Mouse (Mus musculus) lung, embryonic 14.5 days (tissue): ENCODE results near the gene Dok4. TPM values are rescaled to one million over a fixed set of nuclear protein-coding genes. Genes with fewer than 3 reads are reported as not detected.
A peak's percentile ranks its signal among the peaks of the same experiment; 100 is the strongest.

Source experiments
- ATAC-seq: fragments of 200-750 bp; cut with Nextera tagmentation; 2 replicates; pipeline ENCODE4 v1.8.0; 2017; ENCODE audit warnings: mild to moderate bottlenecking, moderate TSS enrichment, moderate library complexity; ENCODE audit not compliant: insufficient read depth
- DNase-seq: peaks from one replicate; pipeline ENCODE4 v3.0.0-alpha.2; 2015
- H3K27ac ChIP-seq: fragments of 300-500 bp; sonication (generic); 2 replicates; pipeline ENCODE4 v1.5.1; 2014; ENCODE audit warnings: low read depth, mild to moderate bottlenecking, moderate library complexity
- H3K27me3 ChIP-seq: fragments of 300-500 bp; sonication (generic); 2 replicates; pipeline ENCODE4 v1.6.1; 2014; ENCODE audit warnings: low read length, control low read depth; ENCODE audit not compliant: insufficient read depth
- H3K36me3 ChIP-seq: fragments of 300-500 bp; sonication (generic); 2 replicates; pipeline ENCODE4 v1.6.1; 2014; ENCODE audit warnings: control low read depth; ENCODE audit not compliant: insufficient read depth
- H3K4me1 ChIP-seq: fragments of 300-500 bp; sonication (generic); 2 replicates; pipeline ENCODE4 v1.6.1; 2014; ENCODE audit warnings: antibody characterized with exemption, control low read depth; ENCODE audit not compliant: insufficient read depth
- H3K4me2 ChIP-seq: fragments of 300-500 bp; sonication (generic); 2 replicates; pipeline ENCODE4 v1.6.1; 2014; ENCODE audit warnings: mild to moderate bottlenecking
- H3K4me3 ChIP-seq: fragments of 300-500 bp; sonication (generic); 2 replicates; pipeline ENCODE4 v1.5.1; 2014; ENCODE audit warnings: low read depth, low read length
- H3K9ac ChIP-seq: fragments of 300-500 bp; sonication (generic); 2 replicates; pipeline ENCODE4 v1.6.1; 2014
- H3K9me3 ChIP-seq: fragments of 300-500 bp; sonication (generic); 2 replicates; pipeline ENCODE4 v1.6.1; 2016; ENCODE audit warnings: low read depth, low read length, control low read depth
- CTCF ChIP-seq: IDR thresholded peaks from 2 replicates; pipeline ENCODE4 v1.5.1; 2016; ENCODE audit warnings: antibody characterized with exemption, low read depth
- WGBS: fragments of 180-500 bp; shearing (Covaris S2); extraction: QIAGEN DNeasy Blood & Tissue Kit; methylation state at CpG from one replicate; pipeline ENCODE4 v1.1.7; 2014; 5-methylcytosine and 5-hydroxymethylcytosine counted together
- polyA plus RNA-seq: library from polyadenylated mRNA; unstranded; fragments of >200 nt; fragmentation: Nextera tagmentation; extraction: Ambion mirVana; gene quantifications from 2 replicates; pipeline ENCODE4 v1.2.1, GENCODE M21; 2014

Dok4 gene
- polyA plus RNA-seq = 32.5 and 36.5 TPM in 2 replicates

- Histone ChIP-seq H3K4me1 (peaks cover 22% of the 10 kb centered on the region; the same call in 1 of the 2 replicates), H3K4me3 (peak within 1 kb of the TSS; percentile 70), H3K9ac (peak within 1 kb of the TSS; percentile 65), H3K36me3 (no peaks in the 10 kb centered on the region), H3K4me2 (peak within 1 kb of the TSS; percentile 94), H3K9me3 (no peaks in the 10 kb centered on the region), H3K27ac (peak within 1 kb of the TSS; percentile 63), H3K27me3 (peaks cover 6% of the 10 kb centered on the region; the same call in 1 of the 2 replicates)
- under 1% methylated on average over 37 of the region's 37 CpGs for WGBS
- TF ChIP-seq CTCF = no peak
- ATAC-seq (peak; percentile 80), DNase-seq (peak; percentile 95)
Observed at GRCm38 (mm10) chr8:94876197-94876730, at the start of gene Dok4. TSS of gene Dok4 (minus strand) at chr8:94876330.

GRCm38 (mm10) chr8:94923405-94923804, 47.3 kb upstream of the Dok4 start, which contains the start of gene Adgrg5:
TSS of gene Adgrg5 (plus strand) at chr8:94923694.
- DNase-seq (no peak), ATAC-seq (no peak)
- Histone ChIP-seq H3K4me3 (no peak within 1 kb of the TSS), H3K4me1 (no peaks in the 10 kb centered on the region), H3K9me3 (no peaks in the 10 kb centered on the region), H3K27me3 (no peaks in the 10 kb centered on the region), H3K27ac (no peak within 1 kb of the TSS), H3K9ac (no peak within 1 kb of the TSS), H3K4me2 (no peak within 1 kb of the TSS), H3K36me3 (no peaks in the 10 kb centered on the region)
- no peak for TF ChIP-seq CTCF
- 28% methylated on average over 8 of the region's 8 CpGs for WGBS

GRCm38 (mm10) chr8:94922602-94923001, 46.5 kb upstream of the Dok4 start:
- Histone ChIP-seq H3K9me3 (no peaks in the 10 kb centered on the region), H3K27me3 (no peaks in the 10 kb centered on the region), H3K36me3 (no peaks in the 10 kb centered on the region), H3K4me3 (no peak overlapping the region), H3K4me1 (no peaks in the 10 kb centered on the region), H3K9ac (no peak overlapping the region), H3K4me2 (no peak overlapping the region), H3K27ac (no peak overlapping the region)
- ATAC-seq (no peak), DNase-seq (peak; percentile 6)
- TF ChIP-seq CTCF = no peak
- 19% methylated on average over 8 of the region's 8 CpGs for WGBS

GRCm38 (mm10) chr8:94922176-94922575, 46.0 kb upstream of the Dok4 start:
- Histone ChIP-seq H3K9me3 (no peaks in the 10 kb centered on the region), H3K36me3 (no peaks in the 10 kb centered on the region), H3K9ac (no peak overlapping the region), H3K4me3 (no peak overlapping the region), H3K4me2 (no peak overlapping the region), H3K27ac (no peak overlapping the region), H3K4me1 (no peaks in the 10 kb centered on the region), H3K27me3 (no peaks in the 10 kb centered on the region)
- DNase-seq (no peak), ATAC-seq (no peak)
- WGBS = 49% methylated on average over 6 of the region's 6 CpGs
- TF ChIP-seq CTCF = no peak

GRCm38 (mm10) chr8:94919256-94919655, 43.1 kb upstream of the Dok4 start:
- no peak for TF ChIP-seq CTCF
- H3K9ac ChIP-seq = no peak overlapping the region

GRCm38 (mm10) chr8:94917851-94918495, 41.8 kb upstream of the Dok4 start, which contains the start of gene Ccdc102a:
TSS of gene Ccdc102a (minus strand) at chr8:94918098.
- Histone ChIP-seq H3K4me1 (peaks cover 30% of the 10 kb centered on the region), H3K27ac (peak within 1 kb of the TSS; percentile 86), H3K36me3 (peaks cover 2% of the 10 kb centered on the region; the same call in 1 of the 2 replicates), H3K4me2 (peak within 1 kb of the TSS; percentile 80), H3K27me3 (no peaks in the 10 kb centered on the region; the same call in 1 of the 2 replicates), H3K4me3 (peak within 1 kb of the TSS; percentile 87), H3K9me3 (no peaks in the 10 kb centered on the region), H3K9ac (peak within 1 kb of the TSS; percentile 92)
- WGBS = 1% methylated on average over 48 of the region's 51 CpGs
- DNase-seq = peak; percentile 68
- peak; percentile 65 for ATAC-seq
- TF ChIP-seq CTCF = no peak

More at GRCm38 (mm10) chr8:94919256-94919655, 43.1 kb upstream of the Dok4 start:
- Histone ChIP-seq H3K9me3 (no peaks in the 10 kb centered on the region), H3K4me2 (no peak overlapping the region), H3K27me3 (no peaks in the 10 kb centered on the region), H3K4me3 (no peak overlapping the region), H3K27ac (no peak overlapping the region), H3K4me1 (peaks cover 23% of the 10 kb centered on the region), H3K36me3 (no peaks in the 10 kb centered on the region)
- no peak for ATAC-seq
- no peak for DNase-seq

GRCm38 (mm10) chr8:94917352-94917751, 41.2 kb upstream of the Dok4 start:
- peaks cover 1% of the 10 kb centered on the region; the same call in 1 of the 2 replicates for H3K27me3 ChIP-seq
- peaks cover 30% of the 10 kb centered on the region for H3K4me1 ChIP-seq
- peak; percentile 91 for TF ChIP-seq CTCF
- H3K4me3 ChIP-seq = peak overlapping the region; percentile 87
- no peaks in the 10 kb centered on the region for H3K9me3 ChIP-seq
- H3K27ac ChIP-seq = peak overlapping the region; percentile 86
- H3K9ac ChIP-seq = peak overlapping the region; percentile 92
- ATAC-seq = peak; percentile 96
- peak; percentile 97 for DNase-seq
- H3K36me3 ChIP-seq = peaks cover 8% of the 10 kb centered on the region
- peak overlapping the region; percentile 80 for H3K4me2 ChIP-seq
- under 1% methylated on average over 27 of the region's 27 CpGs for WGBS
